In genomic region chr2:102986964-102987707, GRCm38 (mm10) we compare ENCODE assay signal across 12 mouse cellular contexts.
DNase-seq lines count a peak whose midpoint lies in the region; ATAC-seq lines count a peak whose summit lies in the region.
"Had no signal": no experiment of that assay in that cellular context is flagged by ENCODE, and none has a peak within 500 bp of the region (broad histone marks: within the 10 kb centered on the region; RNA-seq: fewer than 3 reads in every experiment).

No protein-coding gene starts in this region.

- H3K9me3 ChIP-seq in midbrain, embryonic 14.5 days (ENCODE audit: control insufficient read depth, low read length): no peaks in the 10 kb centered on the region
- H3K9me3 ChIP-seq: intestine, embryonic 15.5 days; limb, embryonic 12.5 days had no signal

- DNase-seq in cerebellum, postnatal 10 days: peak; percentile 20 to 33
- DNase-seq in cerebellum, adult 18-20 months: no peak
- DNase-seq in ovary, adult 18-20 months (ENCODE audit: low spot score): peak; percentile 26
- no peak for DNase-seq in ovary, postnatal 14 days (ENCODE audit: low spot score)
- DNase-seq in heart, postnatal 4 days: peak; percentile 22
- no peak for DNase-seq in midbrain, embryonic 14.5 days
- no peak for DNase-seq in kidney, adult 18-20 months
- no peak for DNase-seq in testis, postnatal 14 days (ENCODE audit: low spot score)
- DNase-seq: B cell, adult 2 months; embryo, embryonic 11 days had no signal

- H3K9ac ChIP-seq in midbrain, embryonic 14.5 days (replicated peaks; ENCODE audit: low read length): no peak overlapping the region
- H3K9ac ChIP-seq: intestine, embryonic 15.5 days; limb, embryonic 12.5 days had no signal

- H3K27ac ChIP-seq in midbrain, embryonic 14.5 days (replicated peaks; ENCODE audit: low read depth, low read length): no peak overlapping the region
- H3K27ac ChIP-seq: intestine, embryonic 15.5 days; limb, embryonic 12.5 days had no signal

- ATAC-seq in midbrain, embryonic 14.5 days (ENCODE audit: low FRiP score, low TSS enrichment): no peak
- ATAC-seq: intestine, embryonic 15.5 days had no signal

- no peaks in the 10 kb centered on the region for H3K36me3 ChIP-seq in midbrain, embryonic 14.5 days (ENCODE audit: control insufficient read depth, insufficient read depth, low read length)
- H3K36me3 ChIP-seq: intestine, embryonic 15.5 days; limb, embryonic 12.5 days had no signal

- WGBS in midbrain, embryonic 14.5 days: 89% methylated on average over 6 of the region's 6 CpGs

- H3K4me3 ChIP-seq in midbrain, embryonic 14.5 days (replicated peaks; ENCODE audit: low read depth, low read length): no peak overlapping the region
- H3K4me3 ChIP-seq: intestine, embryonic 15.5 days; limb, embryonic 12.5 days had no signal

- H3K4me1 ChIP-seq in midbrain, embryonic 14.5 days (ENCODE audit: control insufficient read depth, insufficient read depth, low read length): no peaks in the 10 kb centered on the region
- H3K4me1 ChIP-seq: limb, embryonic 12.5 days had no signal

- no peak overlapping the region for H3K4me2 ChIP-seq in midbrain, embryonic 14.5 days (ENCODE audit: low read length)
- H3K4me2 ChIP-seq: intestine, embryonic 15.5 days; limb, embryonic 12.5 days had no signal

- no peaks in the 10 kb centered on the region for H3K27me3 ChIP-seq in midbrain, embryonic 14.5 days (ENCODE audit: control insufficient read depth, insufficient read depth, low read length)
- H3K27me3 ChIP-seq: intestine, embryonic 15.5 days; limb, embryonic 12.5 days had no signal

Comparison
In these comparisons a context has a peak if more than half of its experiments do, and no peak if none do; other contexts are left out.
1. DNase-seq: peak in cerebellum, postnatal 10 days (2 of 2), ovary, adult 18-20 months (single experiment) and heart, postnatal 4 days (single experiment); none in cerebellum, adult 18-20 months (0 of 2), ovary, postnatal 14 days (single experiment), midbrain, embryonic 14.5 days (single experiment), kidney, adult 18-20 months (single experiment) and testis, postnatal 14 days (single experiment).